Mouse (Mus musculus): ENCODE measurements around the gene Med15. TPM values are rescaled to one million over a fixed set of nuclear protein-coding genes. Genes with fewer than 3 reads are reported as not detected.

Gene Med15
- total RNA-seq, 2 experiments from 2014 or later = 28.6 to 67.1 TPM

- ATAC-seq (ENCODE audit: poor library complexity, severe bottlenecking) = no peak
These were observed 955 bp upstream of the Med15 start for GRCm38 (mm10) chr16:17733646-17734045.

DNA sequence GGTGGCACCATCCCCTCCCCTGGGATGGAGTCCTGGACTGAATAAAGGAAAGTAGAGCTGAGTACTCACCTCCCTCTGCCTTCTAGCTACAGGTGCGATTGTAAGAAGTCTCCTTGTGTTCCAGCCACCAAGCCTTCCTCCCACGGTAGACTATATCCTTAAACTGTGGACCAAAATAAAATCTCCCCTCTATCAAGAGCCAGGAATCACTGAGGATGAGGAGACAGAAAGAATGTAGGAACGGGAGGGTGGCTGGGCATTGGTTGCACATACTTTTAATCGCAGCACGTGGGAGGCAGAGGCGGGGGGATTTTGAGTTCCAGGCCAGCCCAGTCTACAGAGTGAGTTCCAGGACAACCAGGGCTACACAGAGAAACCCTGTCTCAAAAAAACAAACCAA, 260 bp downstream of the Med15 start:
- ATAC-seq (ENCODE audit: poor library complexity, severe bottlenecking) = no peak

DNA sequence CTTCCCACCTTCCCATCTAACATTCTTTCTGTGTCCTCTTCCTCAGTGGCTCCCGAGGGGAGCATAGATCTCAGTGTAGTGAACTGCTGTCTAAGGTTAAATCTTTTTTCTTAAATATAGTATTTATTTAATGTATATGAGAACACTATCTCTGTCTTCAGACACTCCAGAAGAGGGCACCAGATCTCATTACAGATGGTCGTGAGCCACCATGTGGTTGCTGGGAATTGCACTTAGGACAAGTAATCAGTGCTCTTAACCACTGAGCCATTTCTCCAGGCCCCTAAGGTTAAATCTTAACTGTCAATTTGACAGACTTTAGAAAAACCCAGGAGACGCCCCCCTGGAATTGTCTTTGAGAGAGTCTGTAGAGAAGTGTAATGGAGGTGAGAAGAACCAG, 670 bp downstream of the Med15 start:
- no peak for ATAC-seq (ENCODE audit: poor library complexity, severe bottlenecking)

- no peak for ATAC-seq (ENCODE audit: poor library complexity, severe bottlenecking)
These were observed 2.7 kb downstream of the Med15 start for GRCm38 (mm10) chr16:17729974-17730373.

DNA sequence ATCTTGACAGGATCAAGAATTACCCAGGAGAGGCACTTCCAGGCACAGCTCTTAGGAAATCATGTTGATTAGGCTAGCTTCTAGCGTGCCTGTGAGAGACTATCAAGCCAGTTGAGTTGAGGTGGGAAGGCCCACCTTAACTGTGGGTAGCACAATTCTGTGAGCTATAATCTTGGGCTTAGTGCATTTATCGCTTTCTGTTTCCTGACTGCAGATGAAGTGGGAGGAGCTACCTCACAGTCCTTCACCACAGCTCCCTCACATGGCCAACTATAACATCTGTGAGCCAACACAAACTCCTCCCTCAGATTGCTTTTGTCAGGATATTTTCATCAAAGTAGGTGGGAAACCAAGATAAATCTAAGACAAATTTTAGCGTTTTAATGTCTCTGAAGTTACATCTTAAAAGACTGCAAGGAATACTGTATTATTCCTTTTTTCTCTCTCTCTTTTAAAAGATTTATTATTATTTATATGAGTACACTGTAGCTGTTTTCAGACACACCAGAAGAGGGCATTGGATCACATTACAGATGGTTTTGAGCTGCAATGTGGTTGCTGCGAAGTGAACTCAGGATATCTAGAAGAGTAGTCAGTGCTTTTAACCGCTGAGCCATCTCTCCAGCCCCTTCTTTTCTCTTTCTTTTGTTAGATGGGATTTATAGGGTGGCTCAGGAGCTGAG, 5.4 kb downstream of the Med15 start:
- peak; percentile 83 for ATAC-seq (ENCODE audit: poor library complexity, severe bottlenecking)

DNA sequence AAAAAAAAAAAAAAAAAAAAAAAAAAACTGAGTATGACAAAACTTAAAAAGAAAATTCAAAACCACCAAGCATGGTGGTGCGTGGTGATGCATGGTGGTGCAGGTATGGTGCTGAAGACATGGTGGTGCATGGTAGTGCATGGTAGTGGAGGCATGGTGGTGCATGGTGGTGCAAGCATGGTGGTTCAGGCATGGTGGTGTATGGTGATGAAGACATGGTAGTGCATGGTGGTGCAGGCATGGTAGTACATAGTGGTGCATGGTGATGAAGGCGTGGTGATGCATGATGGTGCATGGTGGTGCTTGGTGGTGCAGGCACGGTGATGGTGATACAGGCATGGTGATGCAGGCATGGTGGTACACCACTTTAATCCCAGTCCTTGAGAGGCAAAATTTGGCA, 8.2 kb downstream of the Med15 start:
- ATAC-seq (ENCODE audit: poor library complexity, severe bottlenecking) = no peak

DNA sequence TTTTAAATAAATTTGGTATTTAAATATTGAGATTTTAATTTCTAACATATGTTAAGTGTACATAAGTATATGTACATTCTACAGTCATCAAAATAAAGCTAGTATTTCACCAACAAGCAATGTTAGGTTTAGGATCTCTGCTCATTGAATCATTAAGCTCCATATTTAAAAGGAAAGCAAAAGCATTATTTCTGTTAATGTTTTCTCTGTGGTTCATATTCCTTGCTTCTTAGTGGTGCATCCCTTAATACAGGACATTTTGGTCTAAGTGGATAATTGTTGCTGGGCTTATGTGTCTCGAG, 9.4 kb downstream of the Med15 start:
- ATAC-seq (ENCODE audit: poor library complexity, severe bottlenecking) = no peak

DNA sequence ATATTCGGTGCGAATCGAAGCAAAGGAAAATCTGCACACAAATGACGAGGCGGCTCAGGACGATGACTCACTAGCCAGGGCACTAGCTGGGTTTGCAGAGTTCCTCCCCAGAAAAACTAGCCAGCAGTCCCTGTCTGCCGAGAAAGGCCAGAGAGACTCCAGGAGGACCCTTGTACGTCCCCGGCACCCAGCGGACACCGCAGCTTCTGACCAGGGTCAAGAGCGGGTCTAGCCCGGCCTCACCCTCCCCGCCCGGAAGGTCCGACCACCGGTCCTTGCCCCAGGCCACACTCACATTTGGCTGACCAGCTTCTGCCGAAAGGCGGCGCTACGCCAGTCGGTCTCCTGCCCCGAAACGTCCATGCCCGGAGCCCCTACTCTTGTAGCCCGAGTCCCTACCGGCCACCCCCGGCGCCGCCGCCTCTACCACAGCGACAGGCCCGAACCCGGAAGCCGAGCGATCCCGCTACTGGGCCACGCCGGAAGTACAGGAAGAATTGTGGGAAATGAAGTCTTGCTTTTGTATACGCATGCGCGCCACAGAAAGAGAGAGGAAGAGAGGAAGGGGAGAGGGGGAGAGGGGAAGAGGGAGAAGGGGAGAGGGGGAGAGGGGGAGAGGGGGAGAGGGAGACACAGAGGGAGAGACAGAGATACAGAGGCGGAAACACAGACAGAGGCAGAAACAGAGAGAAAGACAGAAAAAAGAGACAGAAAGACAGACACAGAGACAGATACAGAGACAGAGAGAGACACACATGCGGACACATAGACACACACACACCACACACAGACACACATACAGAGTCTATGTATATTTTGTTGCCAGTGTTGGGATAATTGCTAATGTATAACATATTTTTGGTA, 10.0 kb downstream of the Med15 start:
- ATAC-seq (ENCODE audit: poor library complexity, severe bottlenecking) = peak; percentile 88

GRCm38 (mm10) chr16:17721822-17722460, 10.8 kb downstream of the Med15 start:
- no peak for ATAC-seq (ENCODE audit: poor library complexity, severe bottlenecking)

DNA sequence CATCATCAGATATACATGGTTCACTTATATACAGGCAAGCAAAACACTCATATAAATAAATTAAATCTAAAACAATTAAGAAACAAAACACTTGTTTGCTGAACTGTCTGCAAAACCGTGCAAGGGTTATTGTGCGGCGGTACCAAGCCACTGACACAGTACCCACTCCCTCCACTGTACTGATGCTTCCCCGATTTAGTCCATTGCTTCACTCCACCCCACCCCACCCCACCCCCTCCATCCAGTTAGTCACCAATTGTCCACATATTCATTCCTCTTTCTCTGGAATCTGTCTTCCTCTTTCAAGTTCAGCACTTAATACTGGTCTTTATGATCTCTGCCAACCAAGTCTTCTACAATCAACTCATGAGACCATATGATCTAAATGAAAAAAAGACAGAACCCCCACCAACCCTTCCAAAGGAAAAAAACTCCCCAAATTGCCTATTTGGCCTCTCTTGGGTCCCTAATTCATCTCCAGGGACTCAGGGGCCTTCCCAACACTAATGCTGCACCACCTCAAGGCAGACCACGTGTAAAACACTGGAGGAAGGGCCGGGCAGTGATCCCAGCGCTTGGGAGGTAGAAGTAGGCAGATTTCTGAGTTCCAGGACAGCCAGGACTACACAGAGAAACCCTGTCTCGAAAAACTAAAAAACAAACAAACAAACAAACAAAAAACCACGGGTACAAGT, 11.4 kb downstream of the Med15 start:
- ATAC-seq (ENCODE audit: poor library complexity, severe bottlenecking) = peak; percentile 51

DNA sequence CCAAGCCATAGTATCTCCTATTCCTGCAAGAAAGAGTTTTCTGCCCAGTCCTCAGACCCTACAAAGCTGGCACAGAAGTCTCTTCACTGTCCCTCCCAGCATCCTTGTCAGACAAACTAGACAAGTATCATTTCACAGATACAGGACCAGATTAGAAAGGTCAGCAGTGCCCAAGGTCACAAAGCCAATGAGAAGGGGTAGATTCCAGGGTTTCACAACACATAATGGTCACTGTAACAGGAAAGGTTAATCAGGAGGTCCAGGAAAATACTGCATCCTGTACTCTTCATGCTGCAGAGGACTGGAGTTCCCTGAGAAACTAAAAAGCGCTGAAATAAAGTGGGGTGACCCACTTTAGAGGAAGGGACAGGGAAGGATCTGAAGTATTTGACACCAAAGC, 14.9 kb downstream of the Med15 start:
- no peak for ATAC-seq (ENCODE audit: poor library complexity, severe bottlenecking)

DNA sequence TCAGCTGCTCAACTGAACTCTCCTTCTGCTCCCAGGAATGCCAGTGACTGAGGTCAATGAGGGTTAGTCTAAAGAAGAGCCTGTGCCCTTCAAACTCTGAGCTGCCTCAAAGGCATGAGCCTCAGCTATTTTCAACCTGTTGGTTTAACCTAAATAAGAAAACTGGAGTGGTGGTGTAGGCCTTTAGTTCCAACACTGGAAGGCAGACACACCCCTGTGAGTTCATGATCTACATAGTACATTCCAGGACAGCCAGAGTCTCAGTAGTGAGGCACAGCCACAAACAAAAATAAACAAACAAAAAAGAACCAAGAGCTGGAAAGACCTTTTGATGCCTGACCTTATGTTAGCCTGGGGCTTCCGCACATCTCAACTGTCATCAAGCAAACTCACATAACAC, 25.1 kb downstream of the Med15 start:
- no peak for ATAC-seq (ENCODE audit: poor library complexity, severe bottlenecking)

GRCm38 (mm10) chr16:17701043-17701405, 31.7 kb downstream of the Med15 start:
- no peak for ATAC-seq (ENCODE audit: poor library complexity, severe bottlenecking)

DNA sequence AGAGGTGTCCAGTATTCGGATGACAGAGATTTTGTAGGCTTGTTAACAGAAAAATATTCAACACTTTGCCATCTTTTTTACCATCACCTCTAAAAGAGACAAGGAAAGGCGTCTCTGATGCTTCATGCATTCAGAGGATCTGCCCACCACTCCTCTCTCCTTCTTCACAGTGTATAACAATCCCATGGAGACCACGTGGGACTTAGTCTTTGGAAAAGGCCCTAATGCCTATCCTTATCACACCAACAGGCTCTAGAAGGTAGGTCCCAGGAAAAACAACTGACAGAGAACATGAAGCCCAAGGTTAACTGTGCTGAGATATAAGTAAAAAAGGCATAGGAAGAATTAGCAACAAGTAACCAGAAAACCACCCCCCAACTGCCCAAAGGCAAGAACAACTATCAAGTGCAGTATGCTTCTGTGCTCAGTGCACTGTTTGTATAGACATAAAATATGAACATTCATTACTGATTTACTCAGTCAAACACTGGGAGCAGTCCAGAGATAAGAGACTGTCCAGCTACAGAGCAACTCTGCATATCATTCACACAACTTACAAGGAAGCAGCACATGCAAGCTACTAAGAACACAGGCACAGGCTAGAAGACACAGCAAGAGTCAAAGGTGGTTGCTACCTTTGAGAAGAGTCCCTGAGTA, 32.2 kb downstream of the Med15 start:
- ATAC-seq (ENCODE audit: poor library complexity, severe bottlenecking) = no peak

DNA sequence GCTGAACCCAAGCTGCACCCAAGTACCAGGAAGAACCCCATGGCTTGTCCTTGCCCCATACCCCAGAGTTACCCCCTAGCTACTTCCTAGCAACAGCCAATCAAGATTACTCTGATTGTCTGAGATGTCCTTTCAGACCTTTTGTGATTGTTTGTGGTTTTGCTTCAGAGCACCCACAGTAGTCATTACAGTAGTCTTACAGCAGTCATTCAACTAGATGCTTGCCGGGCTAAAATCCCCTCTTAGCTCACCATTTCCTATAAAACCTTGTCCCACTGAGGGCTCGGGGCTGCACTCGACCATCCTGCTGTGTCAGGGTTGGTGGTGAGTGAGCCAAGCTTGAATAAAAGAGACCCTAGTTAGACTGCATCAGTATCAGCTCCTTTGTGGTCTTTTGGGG, 37.8 kb downstream of the Med15 start:
- ATAC-seq (ENCODE audit: poor library complexity, severe bottlenecking) = no peak

DNA sequence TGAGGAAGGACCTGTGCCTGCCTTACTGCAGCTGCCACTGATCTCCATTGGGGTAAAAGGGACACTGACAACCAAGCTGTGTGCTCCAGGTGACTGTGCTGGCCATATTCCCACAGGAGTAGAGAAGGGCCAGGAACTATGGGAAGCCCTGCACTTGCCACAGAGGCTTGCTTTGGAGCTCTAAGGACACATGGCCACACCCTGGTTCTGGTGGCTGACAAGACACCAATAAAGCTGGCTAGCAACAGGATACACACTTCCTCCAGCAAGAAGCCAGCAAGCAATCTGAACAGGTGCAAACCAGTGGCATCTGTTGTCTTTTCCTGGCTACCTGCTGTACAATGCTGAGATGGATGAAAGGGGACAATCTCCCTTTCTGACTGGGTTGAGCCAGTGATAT, 62.8 kb downstream of the Med15 start:
- no peak for ATAC-seq (ENCODE audit: poor library complexity, severe bottlenecking)

DNA sequence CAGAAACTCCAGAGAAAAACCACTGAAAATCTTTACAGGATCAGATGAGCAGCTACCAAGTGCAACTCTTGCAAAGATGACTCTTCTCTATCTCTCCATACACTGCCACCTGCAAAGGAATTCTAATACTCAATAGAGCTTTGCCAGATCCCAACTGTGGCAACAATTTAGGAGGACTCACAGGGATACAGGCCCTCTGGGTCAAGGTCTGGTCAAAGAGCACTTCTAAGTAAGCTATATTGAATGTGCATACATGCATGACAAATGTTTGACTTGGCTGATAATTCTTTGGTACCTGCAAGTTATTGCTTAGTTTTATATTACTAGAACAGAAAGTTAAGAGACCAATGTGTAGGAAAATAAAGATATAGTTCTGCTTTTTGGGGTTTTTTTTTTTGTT, 67.1 kb downstream of the Med15 start:
- no peak for ATAC-seq (ENCODE audit: poor library complexity, severe bottlenecking)

- no peak for ATAC-seq (ENCODE audit: poor library complexity, severe bottlenecking)
These were observed 76.3 kb downstream of the Med15 start for GRCm38 (mm10) chr16:17656212-17656871.

DNA sequence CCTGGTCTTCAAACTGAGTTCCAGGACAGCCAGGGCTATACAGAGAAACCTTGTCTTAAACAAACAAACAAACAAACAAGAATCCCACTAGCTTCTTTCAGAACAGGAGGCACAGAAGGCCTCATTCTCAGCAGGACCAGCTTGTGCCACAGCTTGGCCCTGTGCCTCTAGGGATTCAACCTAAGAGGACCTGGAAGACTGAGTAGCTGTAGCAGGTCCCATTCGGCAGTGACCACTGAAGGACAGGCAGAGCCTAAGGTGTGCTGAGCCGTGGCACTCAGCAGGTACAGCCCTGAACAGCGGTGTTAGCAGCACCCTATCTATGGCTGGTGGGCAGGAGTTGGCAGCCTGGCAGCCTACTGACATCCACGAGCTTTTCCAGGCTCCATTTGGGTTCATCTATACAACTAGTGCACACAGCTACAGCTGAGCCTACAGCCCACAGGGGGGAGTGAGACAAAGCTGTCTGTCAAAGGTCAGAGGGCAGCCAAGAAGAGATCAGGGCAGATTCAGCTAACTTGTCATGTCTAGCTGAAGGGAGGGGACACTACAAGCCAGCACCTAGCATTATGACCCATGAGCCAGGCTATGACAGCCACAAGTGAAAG, 78.4 kb downstream of the Med15 start:
- no peak for ATAC-seq (ENCODE audit: poor library complexity, severe bottlenecking)

- no peak for ATAC-seq (ENCODE audit: poor library complexity, severe bottlenecking)
These were observed 79.1 kb downstream of the Med15 start for GRCm38 (mm10) chr16:17653601-17654000.

Measured in megakaryocyte, adult 5-6 weeks (primary cell).